Mouse (Mus musculus) testis, adult 2 months (tissue): ENCODE measurements around the gene Pkdrej.

Source experiments
- CTCF ChIP-seq: fragments of 200-500 bp; IDR thresholded peaks from 2 replicates; pipeline ENCODE4 v1.5.1; 2012; ENCODE audit warnings: low read depth, mild to moderate bottlenecking, inconsistent platforms, low read length, moderate library complexity; ENCODE audit not compliant: control insufficient read depth, insufficient read depth, insufficient replicate concordance
- POLR2A ChIP-seq: fragments of 200-500 bp; IDR thresholded peaks from 2 replicates; pipeline ENCODE4 v1.6.1; 2012; ENCODE audit warnings: low read depth, mild to moderate bottlenecking, inconsistent platforms, low read length, moderate library complexity; ENCODE audit not compliant: control insufficient read depth

DNA sequence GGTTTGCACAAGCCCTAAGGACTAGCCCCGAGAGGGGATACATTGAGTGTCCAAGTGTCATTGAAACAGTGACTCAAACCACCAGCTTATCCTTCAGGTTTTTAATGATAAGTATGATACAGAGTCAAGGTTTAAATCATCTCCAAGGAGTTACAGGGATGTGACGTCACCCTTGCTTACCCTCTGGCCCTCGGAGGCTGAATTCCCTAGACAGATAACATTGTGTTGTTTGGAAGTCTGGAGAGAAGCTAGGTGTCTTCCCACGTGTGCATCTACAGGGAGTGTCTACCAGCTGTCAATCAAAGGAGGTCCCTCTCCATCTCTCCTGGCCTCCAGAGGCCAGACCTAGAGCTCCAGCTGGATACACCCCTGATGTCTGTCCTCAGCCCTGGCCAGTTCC is 14.6 kb downstream of the Pkdrej start:
- no peak for TF ChIP-seq POLR2A
- TF ChIP-seq CTCF = no peak
